Mouse (Mus musculus): ENCODE results near the gene Lnpep.
"Not testable (repeated sequence)": the region's sequence is repeated elsewhere in the genome, so short reads cannot be mapped to it uniquely, and the experiment has no call there.

The Lnpep gene

DNA sequence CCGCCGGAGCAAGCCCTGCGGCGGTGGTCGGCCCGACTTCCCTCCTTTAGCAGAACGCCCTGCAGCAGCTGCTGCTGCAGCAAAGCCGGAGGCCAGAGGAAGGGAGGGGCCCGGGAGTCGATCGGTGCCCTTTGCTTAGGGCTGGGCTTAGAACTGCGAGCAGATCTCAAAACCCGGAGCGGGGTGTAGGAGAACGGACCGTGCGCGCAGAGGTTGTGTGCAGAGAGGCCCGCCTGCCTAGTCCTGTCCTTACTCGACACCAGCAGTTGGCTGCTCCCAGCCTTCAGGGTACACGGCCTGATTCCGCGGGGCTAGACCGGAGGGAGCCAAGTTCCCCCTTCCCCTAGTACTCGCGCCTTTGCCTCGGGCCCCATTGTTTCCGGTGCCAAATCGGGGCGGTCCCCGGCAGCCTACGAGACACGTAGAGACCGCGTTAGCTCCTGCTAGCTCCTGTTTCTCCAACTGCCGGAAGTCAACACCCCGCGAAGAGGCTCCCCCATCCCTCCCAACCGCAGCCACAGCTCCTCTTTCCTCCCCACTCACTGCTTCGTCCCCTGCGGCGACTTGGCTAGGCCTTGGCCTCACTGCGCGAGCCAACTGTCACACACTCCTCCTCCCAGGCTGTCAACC, at the start of gene Lnpep:
Gene Lnpep (minus strand): TSS at position 94 of the 630 bp plus-strand sequence.
- DNase-seq (ENCODE audit: low spot score): peak; percentile 79

DNA sequence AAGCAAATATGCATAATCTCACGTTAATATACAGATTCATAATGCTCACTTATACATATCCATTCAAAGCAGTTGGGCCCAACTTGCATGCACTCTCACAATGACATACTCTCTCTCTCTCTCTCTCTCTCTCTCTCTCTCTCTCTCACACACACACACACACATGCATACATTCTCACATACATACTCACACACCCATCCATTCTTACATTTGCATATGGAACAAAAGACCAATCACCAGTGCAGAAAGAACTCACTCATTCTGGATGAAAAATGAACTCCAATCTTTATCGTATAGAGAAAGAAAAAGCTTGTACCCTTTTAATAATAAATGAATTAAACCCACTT, 31.0 kb upstream of the Lnpep start:
- DNase-seq (ENCODE audit: low spot score): no peak

DNA sequence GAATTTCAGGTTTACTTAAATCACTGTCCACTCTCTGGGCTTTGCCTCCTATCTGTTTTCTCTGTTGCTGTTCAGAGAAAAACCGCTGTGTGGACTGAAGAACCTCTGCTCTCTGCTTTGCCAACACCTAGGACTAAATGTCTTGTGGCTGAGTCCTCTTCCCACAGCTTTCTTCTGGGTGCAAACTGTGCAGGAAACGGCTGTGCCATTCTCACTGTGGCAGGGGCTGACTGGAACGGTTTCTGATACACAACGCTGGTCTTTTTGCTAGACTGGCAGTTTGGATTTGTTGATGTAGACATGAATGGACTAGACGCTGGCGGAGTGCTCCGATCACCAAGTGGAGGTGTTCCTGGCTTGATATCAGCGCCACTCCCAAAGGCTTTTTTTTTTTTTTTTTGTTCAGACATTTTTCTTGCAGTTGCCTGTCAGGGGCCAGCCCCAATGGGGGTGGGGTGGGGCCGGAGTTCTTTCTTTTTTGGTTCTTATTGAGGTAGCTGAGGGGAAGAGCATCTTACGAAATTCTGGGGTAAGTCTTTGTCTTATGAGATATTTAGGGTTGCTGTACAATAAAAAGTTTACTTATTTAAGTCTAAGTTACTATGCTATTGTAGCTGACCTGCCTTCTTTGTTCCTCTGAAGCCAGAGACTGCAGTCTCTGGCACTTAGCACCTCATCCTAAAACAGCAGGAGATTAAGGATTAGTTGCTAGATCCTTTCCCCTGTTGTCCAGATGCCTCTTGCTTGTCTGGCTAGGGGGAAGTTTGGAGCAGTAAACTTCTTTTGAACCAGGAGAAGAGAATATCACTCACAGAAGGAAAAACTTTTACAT, 30.4 kb upstream of the Lnpep start:
- no peak for DNase-seq (ENCODE audit: low spot score)

DNA sequence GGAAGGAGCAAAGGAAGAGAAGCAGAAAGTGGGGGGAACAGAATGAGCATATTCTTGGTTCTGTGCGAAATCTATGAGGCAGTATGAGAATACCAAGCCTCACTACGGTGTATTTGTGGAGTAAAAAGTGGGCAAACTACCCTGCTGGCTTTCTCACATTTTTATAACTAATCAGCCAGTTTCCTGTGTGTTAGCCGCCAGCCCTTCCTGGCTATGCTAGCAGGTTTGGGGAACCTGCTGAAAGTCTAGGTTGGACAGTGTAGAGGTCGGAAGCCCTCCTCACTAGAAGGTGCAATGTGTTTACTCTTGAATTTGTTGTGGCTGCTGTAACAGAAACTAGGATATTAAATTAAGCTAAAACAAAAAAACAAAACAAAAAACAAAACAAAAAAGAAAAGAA, 27.7 kb upstream of the Lnpep start:
- no peak for DNase-seq (ENCODE audit: low spot score)

DNA sequence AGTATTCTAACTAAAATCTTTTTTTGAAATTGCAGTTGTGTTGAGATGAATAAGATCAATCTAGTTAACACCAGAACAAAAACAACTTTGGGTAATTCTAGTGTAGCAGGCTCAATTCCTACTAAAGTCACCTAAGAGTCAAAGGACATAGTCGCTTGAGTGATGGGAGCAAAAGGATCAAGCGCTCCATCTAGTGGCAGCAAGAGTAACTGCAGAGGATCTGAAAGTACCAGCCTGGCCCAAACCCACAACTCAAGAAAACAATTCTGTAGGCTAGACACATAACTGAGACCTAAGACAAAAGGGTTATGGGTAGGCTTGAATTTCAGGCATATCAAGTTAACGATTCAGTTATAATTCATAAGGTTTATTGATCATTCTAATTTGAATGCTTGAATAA, 20.9 kb upstream of the Lnpep start:
- DNase-seq (ENCODE audit: low spot score): peak; percentile 47

DNA sequence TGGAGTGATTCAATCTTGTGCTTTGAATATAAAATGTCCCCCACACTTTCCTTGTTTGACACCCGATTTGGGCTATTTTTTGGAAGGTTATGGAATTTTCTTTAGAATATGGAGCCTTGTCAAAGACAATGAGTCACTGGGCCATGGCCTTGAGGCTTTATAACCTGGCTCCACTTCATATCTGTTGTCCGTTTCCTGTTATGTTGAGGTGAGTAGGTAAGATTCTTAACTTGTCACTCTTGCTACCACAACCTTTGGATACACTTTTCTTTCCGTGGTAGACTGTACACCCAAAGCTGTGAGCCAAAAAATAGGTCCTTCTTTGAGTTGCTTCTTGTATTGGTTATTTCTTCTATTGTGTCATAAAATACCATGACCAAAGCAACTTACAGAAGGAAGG, 12.5 kb upstream of the Lnpep start:
- DNase-seq (ENCODE audit: low spot score): no peak

DNA sequence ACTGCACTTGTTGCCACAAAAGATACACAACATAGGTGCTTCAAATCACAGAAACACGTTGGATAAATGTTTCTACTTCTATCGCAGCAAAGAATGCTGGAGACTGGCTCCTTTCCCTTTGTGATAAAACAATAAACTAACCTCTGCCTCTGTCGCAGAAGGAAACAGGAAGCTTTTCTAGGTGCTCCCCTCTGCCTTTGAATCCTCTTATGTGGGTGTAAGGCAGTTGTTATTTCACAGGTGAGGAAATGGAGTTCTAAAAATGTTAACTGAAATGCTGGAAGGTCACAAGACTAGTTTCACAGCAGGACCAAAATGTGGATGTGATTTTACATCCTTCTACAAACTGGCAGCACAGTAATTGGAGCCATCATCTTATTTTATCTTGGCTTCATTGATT, 11.3 kb upstream of the Lnpep start:
- no peak for DNase-seq (ENCODE audit: low spot score)

DNA sequence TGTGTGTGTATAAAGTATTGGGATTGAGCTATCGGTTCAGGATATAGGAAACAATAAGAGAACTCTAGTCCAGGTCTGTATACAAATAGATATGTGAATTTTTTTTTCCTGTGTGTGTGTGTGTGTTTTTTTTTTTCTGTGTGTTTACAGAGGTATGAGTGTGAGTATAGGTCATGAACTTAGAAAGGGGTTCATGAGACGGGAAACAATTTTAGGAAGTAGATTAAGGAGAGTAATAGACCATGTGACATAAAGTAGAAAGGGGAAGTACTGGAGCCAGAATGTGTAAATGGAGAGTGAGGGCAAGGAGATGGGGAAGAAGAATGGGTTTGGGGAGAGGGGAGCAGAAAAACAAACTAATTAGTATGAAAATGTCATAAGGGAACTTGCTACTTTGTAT, 9.2 kb upstream of the Lnpep start:
- no peak for DNase-seq (ENCODE audit: low spot score)

DNA sequence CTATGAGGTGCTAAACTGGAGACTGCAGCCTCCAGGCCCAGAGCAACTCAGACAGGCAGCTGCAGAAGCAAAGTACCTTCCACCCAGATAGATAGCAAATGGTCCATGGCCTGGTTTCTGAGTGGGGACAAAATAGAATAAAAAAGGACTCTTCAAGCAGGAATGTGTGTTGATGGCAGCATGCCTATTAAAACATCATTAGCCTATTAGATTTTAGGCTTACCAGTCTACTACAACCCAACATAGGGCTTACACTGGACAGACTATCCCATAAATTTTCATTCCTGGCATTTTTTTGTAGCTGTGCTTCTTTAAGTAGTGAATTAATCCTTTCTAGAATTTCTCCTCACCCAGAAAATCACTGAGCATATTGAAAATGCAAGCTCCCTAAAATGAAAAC, 7.1 kb upstream of the Lnpep start:
- no peak for DNase-seq (ENCODE audit: low spot score)

DNA sequence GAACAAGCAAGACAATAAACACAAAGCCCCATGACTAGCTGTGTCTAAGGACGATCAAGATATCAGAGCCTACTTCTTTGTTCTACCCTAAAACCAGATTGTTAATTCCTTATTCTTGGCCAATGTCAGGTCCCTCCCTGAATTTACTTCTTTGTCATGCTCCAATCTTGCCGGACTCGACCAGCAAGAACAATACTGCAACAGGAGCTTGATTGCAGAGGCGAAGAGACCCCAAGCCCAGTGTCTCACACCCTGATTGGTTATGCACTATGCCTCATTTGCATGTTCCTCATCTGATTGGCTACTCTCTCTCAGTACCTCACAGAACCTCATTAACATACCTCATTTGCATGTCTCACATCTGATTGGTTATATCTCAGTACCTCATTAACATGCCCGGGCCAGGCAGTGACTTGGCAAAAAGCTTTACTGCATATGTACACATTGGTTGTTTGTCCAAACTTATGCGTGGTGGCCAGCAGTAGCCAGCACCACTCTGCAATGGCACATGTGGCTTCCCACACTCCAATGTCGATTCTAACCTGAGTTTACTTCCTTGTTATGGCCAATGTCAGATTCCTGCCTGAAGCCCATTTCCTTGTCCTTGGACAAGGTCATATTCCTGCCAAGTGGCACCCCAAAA, 3.5 kb upstream of the Lnpep start:
- DNase-seq (ENCODE audit: low spot score): not testable (repeated sequence)

DNA sequence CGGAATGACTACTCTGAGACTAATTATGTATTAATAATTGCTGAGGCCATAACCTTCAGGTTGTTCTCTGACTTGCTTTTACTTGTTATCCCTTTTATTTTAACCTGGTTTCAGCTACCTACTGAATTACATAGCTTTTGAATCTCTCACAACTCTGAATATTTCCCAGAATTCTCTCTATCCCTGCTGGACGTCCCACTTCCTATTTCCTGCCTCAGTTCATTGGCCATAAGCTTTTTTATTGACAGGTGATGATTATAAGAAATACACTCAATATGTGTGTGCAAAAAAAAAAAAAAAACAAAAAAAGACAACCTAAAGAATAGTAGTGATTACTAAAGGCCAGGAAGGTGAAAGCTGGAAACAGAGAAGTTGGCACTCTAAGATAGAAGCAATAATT, 2.7 kb upstream of the Lnpep start:
- no peak for DNase-seq (ENCODE audit: low spot score)

DNA sequence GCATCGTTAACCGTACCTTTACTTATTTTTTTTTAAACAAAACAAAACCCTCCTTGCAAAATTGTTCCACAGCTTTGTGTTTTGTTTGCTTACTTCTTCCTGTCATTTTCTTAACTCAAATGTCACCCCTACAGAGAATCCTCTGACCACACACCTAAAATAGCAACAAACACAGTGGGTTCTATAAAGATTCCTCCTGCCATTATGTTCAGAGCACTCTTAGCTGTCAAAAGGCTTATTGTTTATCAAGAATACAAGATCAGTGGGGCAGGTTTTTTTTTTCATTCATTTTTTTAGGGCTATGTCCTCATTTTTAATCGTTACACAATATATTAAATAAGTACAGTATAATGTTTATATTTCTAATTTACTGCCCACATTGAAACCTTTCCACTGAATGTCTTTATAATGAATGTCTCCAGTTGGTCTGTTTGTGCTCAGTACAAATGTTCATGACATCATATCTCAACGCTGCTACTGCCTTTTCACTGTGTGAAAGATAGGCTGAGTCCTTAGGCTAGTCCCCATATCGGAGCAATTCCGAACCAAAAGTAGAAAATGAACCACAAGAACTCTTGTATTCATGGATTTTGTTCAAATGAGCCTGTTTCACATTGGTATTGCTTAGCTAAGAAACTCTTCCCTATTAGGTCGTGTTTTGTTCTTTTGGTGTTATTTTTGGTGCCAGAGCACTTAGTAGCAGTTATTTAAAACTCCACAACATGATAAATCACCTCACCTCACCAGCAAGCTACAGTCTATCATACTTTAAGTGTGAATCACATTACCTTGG, 1.2 kb upstream of the Lnpep start:
- DNase-seq (ENCODE audit: low spot score): no peak

DNA sequence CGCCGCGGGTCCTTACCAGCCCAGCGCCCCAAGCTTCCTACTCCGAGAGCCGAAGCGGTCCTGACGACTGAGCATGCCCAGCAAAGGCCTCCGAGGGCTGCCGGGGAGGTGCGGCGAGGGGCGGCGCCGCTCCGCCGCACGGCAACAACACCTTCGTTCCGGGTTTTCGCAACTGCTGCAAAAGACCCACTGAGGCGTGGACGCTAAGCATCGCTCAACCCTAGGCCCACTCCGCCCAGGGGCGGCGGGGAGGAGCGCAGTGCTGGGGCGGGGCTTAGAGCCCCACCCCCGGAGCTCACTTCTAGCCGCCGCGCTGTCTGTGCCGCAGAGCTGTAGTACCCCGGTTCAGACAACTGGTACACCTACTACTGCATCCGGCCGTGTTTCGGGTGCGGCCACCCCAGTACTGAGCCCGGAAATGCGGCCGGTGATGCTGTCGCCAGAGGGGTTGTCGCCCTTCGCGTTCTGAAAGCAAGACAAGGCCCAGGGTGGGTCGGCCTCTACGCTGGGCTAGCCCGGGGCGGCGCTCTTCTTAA, 361 bp downstream of the Lnpep start:
- peak; percentile 85 for DNase-seq (ENCODE audit: low spot score)

DNA sequence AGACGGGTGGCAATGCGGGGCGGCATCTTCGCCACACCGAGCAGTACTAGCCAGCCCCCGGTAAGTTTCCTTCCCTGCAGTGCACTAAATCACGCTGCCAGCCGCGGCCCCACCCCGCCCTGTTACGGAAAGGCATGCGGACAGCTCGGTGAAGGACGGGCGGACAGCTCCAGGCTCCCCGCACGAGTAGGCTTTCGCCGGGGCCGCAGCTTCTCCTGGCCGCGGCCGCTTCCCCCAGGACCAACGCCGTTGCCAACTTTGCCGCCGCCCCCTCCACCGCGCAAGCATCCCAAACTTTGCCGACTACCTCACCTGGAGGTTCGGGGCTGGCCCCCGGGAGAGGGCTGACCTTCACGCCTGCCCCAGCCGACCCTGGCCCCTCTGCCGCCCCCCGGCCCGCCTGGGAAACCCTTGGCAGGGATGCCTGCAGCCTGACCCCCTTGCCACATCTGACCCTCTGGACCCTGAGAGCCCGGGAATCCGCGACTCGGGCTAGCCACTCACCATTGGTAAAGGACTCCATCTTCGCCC, 895 bp downstream of the Lnpep start:
- peak; percentile 56 for DNase-seq (ENCODE audit: low spot score)

DNA sequence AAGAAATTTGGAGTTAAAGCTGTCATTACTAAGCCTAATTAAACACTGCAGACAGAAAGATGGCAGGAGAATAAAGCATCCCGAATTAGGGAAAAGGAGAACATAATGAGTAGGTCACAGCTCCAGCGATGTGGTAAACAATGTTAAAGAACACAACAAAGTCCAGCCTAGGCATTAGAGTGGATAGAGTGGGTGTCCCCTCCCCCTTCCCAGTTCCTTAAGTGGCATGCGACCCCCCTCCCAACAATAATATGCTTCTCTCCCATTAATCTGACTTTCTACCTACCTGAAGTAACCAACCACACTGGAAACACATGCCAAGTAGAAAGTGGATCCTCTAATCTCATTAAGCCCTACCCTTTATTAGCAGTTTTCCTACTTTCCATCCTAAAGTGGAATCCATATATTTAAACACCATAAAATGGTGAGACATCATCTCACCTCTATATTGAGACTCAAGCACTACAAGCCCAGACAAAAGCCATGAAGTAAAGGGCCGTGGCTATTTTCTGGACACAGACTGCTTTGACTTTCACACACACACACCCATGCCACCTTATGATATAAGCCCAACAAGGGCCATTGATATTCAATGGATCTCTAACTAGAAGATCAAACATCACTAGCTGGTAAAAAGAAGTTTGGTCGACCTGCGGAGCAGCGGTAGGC, 1.5 kb downstream of the Lnpep start:
- no peak for DNase-seq (ENCODE audit: low spot score)

DNA sequence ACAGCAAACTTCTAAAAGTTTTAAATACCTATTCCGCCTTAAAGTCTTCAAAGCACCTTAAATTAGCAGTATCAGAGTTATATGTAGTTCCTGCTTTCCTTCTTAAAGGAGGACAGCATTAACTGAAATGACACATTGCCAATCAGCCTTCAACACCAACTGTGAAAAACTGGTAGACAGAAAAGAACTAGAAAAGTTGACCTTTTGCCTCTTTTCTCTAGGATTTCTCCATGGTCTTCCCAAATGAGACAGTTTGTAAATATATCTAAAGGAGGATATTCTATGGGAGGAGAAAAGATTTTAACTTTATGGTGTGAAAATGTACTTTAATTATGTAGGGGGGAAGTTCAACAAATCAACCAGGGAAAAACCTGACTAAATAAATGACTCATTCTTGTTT, 2.3 kb downstream of the Lnpep start:
- no peak for DNase-seq (ENCODE audit: low spot score)

DNA sequence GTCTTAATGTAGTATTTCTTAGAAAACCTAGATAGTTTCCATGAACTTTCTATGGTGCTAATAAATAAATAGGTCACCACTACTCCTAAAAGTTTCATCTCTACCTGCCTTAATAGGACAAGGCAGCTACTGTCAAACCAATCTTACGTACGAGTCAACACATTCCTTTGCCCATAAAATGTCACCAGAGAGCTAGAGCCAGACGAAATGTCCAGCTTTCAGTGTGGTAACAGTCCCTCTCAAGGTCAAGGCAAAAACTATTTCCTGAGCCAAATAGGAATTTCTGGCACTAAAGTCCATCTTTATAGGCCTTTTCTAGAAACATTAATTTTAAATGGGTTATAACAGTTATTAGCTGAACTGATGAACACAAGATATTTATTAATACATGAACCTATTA, 3.3 kb downstream of the Lnpep start:
- no peak for DNase-seq (ENCODE audit: low spot score)

DNA sequence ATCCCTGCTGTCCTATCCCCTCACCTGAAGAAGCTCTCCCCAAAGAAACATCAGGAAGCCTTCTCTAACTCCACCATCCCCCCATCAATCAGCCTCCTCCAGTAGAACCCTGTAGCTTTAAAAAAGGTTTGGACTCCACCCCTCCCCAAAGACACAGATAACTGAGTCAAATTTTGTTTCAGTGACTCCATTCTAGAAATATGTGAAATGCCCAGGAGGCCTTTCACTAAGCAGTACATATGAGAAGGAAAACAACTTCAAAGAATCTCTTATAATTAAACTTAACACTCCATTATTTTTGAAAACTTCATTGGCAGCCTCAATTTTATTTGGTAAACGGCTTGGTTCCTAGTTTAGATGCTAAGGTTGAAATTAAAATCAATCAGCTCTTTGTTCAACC, 6.4 kb downstream of the Lnpep start:
- no peak for DNase-seq (ENCODE audit: low spot score)

DNA sequence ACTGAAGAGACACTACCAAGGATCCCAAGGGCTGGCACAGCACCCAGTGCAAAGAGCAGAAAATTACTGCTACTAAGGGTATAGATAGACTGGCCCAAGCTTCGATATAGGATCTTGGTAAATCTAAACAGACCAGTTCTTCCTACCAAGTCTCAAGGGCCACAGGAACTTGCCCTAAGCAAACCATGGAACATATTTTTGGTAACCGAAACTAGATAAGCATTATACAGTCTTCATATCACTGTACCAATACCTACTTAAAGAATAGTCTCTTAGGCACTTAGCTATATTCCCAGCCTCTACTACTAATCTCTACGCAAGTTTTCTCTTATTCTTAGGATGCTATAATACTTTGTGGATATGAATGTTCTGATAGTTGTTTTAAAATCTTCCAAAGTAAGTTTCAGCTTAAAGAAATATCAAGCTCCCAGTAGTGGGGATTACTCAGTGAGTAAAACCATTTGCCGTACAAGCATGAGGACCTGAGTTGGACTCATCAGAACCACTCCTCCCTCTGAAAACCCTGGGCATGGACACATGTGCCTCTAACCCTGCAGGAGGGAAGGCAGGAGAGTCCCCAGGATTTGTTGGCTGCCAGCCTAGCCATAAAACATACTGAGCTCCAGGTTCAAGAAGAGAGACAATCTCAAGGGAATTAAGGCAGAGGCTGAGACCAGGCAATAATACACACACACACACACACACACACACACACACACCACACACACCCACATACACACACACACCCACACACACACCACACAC, 7.2 kb downstream of the Lnpep start:
- no peak for DNase-seq (ENCODE audit: low spot score)

DNA sequence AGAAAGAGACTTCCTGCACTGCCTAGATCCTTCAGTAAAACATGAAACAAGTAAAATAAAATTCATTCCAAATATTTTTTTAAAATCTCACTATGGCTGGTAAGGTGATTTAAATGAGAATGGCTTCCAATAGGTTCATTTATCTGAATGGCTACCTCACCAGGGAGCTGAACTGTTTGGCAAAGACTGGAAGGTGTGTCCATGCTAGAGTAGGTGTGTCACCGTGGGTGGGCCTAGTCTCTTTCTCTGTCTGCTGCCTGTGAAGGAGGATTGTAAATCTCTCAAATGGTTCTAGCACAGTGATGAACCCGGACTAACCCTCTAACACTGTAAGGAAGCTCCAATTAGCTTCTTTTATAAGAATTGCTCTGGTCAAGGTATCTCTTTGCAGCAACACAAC, 12.5 kb downstream of the Lnpep start:
- DNase-seq (ENCODE audit: low spot score): no peak

DNA sequence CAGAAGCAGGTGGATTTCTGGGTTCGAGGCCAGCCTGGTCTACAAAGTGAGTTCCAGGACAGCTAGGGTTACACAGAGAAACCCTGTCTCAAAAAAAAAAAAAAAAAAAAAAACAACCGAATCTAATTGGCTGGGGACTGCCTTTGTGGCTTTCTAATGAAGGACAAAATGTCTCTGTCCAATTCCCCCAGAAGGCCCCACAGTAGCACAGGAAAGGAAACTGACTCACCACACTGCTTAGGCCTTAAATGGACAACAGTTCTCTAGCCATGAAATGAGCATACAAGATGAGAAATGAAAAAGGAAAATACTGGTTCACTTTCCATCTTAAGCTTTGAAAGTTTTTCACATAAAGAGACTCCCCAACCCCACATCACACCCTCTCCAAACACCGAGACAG, 15.3 kb downstream of the Lnpep start:
- no peak for DNase-seq (ENCODE audit: low spot score)
